Mouse (Mus musculus) small intestine, adult 2 months (tissue): ENCODE results near the gene Rfxank. TPM values are rescaled to one million over a fixed set of nuclear protein-coding genes. Genes with fewer than 3 reads are reported as not detected.

ENCODE experiments used
- H3K27ac ChIP-seq: fragments of 200-500 bp; 2 replicates; pipeline ENCODE4 v1.5.1; 2012; ENCODE audit warnings: low read depth, low read length, control low read depth, inconsistent platforms; ENCODE audit not compliant: insufficient read depth
- H3K27me3 ChIP-seq: fragments of 200-500 bp; 2 replicates; pipeline ENCODE4 v1.6.1; 2012; ENCODE audit warnings: mild to moderate bottlenecking, moderate library complexity, low read length, inconsistent platforms; ENCODE audit not compliant: control insufficient read depth, insufficient read depth
- H3K36me3 ChIP-seq: fragments of 200-500 bp; 2 replicates; pipeline ENCODE4 v1.6.1; 2012; ENCODE audit warnings: mild to moderate bottlenecking, low read length, control low read depth, inconsistent platforms; ENCODE audit not compliant: control insufficient read depth, insufficient read depth
- H3K4me1 ChIP-seq: fragments of 200-500 bp; 2 replicates; pipeline ENCODE4 v1.6.1; 2012; ENCODE audit warnings: low read length, inconsistent platforms, mixed read lengths; ENCODE audit not compliant: control insufficient read depth, insufficient read depth, insufficient read length
- H3K4me3 ChIP-seq: fragments of 200-500 bp; 2 replicates; pipeline ENCODE4 v1.5.1; 2012; ENCODE audit warnings: low read depth, mild to moderate bottlenecking, control low read depth, inconsistent platforms, low read length, moderate library complexity
- CTCF ChIP-seq: fragments of 200-500 bp; IDR thresholded peaks from 2 replicates; pipeline ENCODE4 v1.5.1; 2012; ENCODE audit warnings: low read depth, mild to moderate bottlenecking, control low read depth, inconsistent platforms, low read length, moderate library complexity, mixed read lengths; ENCODE audit not compliant: insufficient replicate concordance, insufficient read length; ENCODE audit errors: extremely low read depth
- POLR2A ChIP-seq: fragments of 200-500 bp; IDR thresholded peaks from 2 replicates; pipeline ENCODE4 v1.6.1; 2012; ENCODE audit warnings: low read depth, mild to moderate bottlenecking, control low read depth, inconsistent platforms, low read length, moderate library complexity
- WGBS: fragments of 180-500 bp; shearing (Covaris S2); methylation state at CpG from one replicate; pipeline ENCODE4 v1.1.7; 2018; 5-methylcytosine and 5-hydroxymethylcytosine counted together
- polyA plus RNA-seq: library from polyadenylated mRNA; depleted of rRNA; stranded (reverse); fragments of >200 nt; gene quantifications from 2 replicates; pipeline ENCODE4 v1.2.3, GENCODE M21; 2012

Gene Rfxank
- polyA plus RNA-seq, 1 experiment = 44.9 TPM

GRCm38 (mm10) chr8:70117611-70118010, 21.3 kb downstream of the Rfxank start:
- 4% methylated on average over 9 of the region's 9 CpGs for WGBS
- no peaks in the 10 kb centered on the region; the same call in 1 of the 2 replicates for H3K4me1 ChIP-seq
- no peaks in the 10 kb centered on the region for H3K36me3 ChIP-seq
- H3K4me3 ChIP-seq = no peak overlapping the region
- H3K27me3 ChIP-seq = peaks cover 39% of the 10 kb centered on the region
- no peak overlapping the region for H3K27ac ChIP-seq
- TF ChIP-seq CTCF = no peak

DNA sequence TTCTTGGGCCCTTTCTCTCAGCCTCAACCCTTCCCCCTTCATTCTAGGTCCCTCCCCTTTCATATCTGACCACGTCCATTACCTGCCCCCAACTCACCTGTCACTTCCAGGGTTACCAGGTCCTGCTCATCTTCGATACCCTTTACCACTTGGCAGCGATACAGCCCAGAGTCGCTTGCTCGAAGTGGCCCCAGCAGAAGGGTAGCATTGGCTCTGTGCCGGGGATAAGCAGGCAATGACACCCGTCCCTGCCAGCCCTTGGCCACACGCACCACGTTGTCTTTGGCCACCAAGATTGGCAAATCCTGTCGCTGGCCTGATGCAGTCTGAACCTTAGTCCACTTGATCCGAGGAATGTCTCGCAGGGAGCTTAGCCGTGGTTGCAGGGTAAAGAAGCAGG, 24.1 kb downstream of the Rfxank start:
- TF ChIP-seq POLR2A (no peak), CTCF (no peak)
- H3K27ac ChIP-seq = no peak overlapping the region
- 61% methylated on average over 13 of the region's 13 CpGs for WGBS
- H3K4me3 ChIP-seq = no peak overlapping the region
- no peaks in the 10 kb centered on the region for H3K36me3 ChIP-seq
- H3K27me3 ChIP-seq = peaks cover 48% of the 10 kb centered on the region
- H3K4me1 ChIP-seq = peaks cover 4% of the 10 kb centered on the region; the same call in 1 of the 2 replicates

GRCm38 (mm10) chr8:70114488-70114887, 24.5 kb downstream of the Rfxank start:
- Histone ChIP-seq H3K27me3 (peaks cover 48% of the 10 kb centered on the region), H3K27ac (no peak overlapping the region), H3K36me3 (no peaks in the 10 kb centered on the region), H3K4me3 (no peak overlapping the region), H3K4me1 (peaks cover 4% of the 10 kb centered on the region; the same call in 1 of the 2 replicates)
- WGBS = 18% methylated on average over 6 of the region's 6 CpGs
- TF ChIP-seq POLR2A (no peak), CTCF (no peak)

GRCm38 (mm10) chr8:70112401-70113016, 26.4 kb downstream of the Rfxank start:
- Histone ChIP-seq H3K4me1 (peaks cover 4% of the 10 kb centered on the region; the same call in 1 of the 2 replicates), H3K36me3 (no peaks in the 10 kb centered on the region), H3K4me3 (no peak overlapping the region), H3K27ac (no peak overlapping the region), H3K27me3 (peaks cover 35% of the 10 kb centered on the region)
- WGBS = 9% methylated on average over 43 of the region's 43 CpGs
- TF ChIP-seq CTCF (no peak), POLR2A (no peak)

DNA sequence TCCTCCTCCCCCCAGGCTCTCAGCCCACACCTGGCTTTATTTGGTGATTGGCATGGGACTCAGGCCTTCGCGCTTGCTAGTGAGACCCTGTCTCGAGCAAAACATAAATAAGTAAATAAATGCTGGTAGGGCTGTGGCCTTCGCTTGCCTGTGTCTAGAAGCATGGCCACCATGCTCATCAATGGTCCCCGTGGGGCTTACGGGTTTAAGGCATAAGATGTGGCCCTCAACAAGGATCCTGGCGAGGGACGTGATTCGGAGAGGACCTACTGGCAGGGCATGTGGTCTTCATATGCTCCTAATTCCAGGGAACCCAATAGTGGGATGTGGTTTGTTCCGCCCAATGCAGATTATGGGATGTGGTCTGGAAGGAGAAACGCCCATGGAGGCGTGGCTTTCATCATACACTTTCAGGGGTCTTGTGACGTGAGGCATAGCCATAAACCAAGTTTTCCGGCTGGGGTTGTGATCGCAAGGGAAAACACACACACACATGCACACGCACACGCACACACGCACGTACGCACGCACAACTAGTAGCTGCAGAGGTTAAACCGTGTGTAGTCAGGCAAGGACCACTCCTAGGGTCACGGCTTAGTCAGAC, 27.7 kb downstream of the Rfxank start:
- H3K4me1 ChIP-seq = peaks cover 4% of the 10 kb centered on the region; the same call in 1 of the 2 replicates
- WGBS = 50% methylated on average over 23 of the region's 23 CpGs
- no peaks in the 10 kb centered on the region for H3K36me3 ChIP-seq
- peaks cover 35% of the 10 kb centered on the region for H3K27me3 ChIP-seq
- no peak for TF ChIP-seq POLR2A
- TF ChIP-seq CTCF = no peak
- no peak overlapping the region for H3K27ac ChIP-seq
- H3K4me3 ChIP-seq = no peak overlapping the region

DNA sequence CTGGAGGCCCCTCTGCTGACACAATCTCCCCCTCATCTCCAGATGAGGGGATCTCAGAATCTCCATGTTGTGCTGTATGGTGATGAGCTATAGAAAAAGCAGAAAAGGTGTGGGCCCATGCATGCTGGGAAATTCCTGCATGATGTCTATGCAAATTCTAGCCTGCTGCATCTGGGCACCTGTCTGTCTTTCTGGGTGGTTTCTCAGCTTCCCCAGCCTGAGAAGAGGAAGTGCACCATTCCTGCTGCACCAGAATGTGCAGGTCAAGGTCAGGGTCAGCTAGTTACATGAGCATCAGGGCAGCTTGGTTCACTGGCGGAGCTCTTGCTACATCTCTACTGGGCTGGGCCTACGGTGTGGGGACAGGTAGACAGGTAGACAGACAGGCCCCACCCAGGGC, 28.5 kb downstream of the Rfxank start:
- H3K4me1 ChIP-seq = peaks cover 4% of the 10 kb centered on the region; the same call in 1 of the 2 replicates
- H3K36me3 ChIP-seq = no peaks in the 10 kb centered on the region
- peaks cover 35% of the 10 kb centered on the region for H3K27me3 ChIP-seq
- no peak for TF ChIP-seq POLR2A
- TF ChIP-seq CTCF = no peak
- H3K27ac ChIP-seq = no peak overlapping the region
- H3K4me3 ChIP-seq = no peak overlapping the region
- 66% methylated on average over 2 of the region's 2 CpGs for WGBS

- WGBS = 63% methylated on average over 7 of the region's 7 CpGs
- H3K27me3 ChIP-seq = no peaks in the 10 kb centered on the region
- TF ChIP-seq POLR2A (no peak), CTCF (no peak)
- H3K4me3 ChIP-seq = no peak overlapping the region
- no peaks in the 10 kb centered on the region for H3K36me3 ChIP-seq
- no peaks in the 10 kb centered on the region; the same call in 1 of the 2 replicates for H3K4me1 ChIP-seq
- no peak overlapping the region for H3K27ac ChIP-seq
Measured at GRCm38 (mm10) chr8:70104922-70105321, 34.0 kb downstream of the Rfxank start.
